Mouse (Mus musculus) ES-E14 (cell line): ENCODE data around the gene Nos2. TPM values are rescaled to one million over a fixed set of nuclear protein-coding genes. Genes with fewer than 3 reads are reported as not detected.

Source experiments
- DNase-seq: peaks from one replicate; pipeline ENCODE4 v3.0.0-alpha.2; 2013; ENCODE audit warnings: low read depth, low spot score
- H3K27ac ChIP-seq: 2 replicates; pipeline ENCODE4 v1.5.1; 2012; ENCODE audit warnings: low read depth, mild to moderate bottlenecking, low read length, moderate library complexity, mixed read lengths; ENCODE audit not compliant: poor library complexity, insufficient read depth, severe bottlenecking
- H3K36me3 ChIP-seq: 2 replicates; pipeline ENCODE4 v1.6.1; 2012; ENCODE audit warnings: mild to moderate bottlenecking, low read length, moderate library complexity, mixed read lengths; ENCODE audit not compliant: control insufficient read depth, poor library complexity, insufficient read depth, severe bottlenecking
- H3K4me1 ChIP-seq, 2 experiments: fragments of 150-350 bp in 1 of 2; sonication (generic) in 1 of 2; 2 replicates each; pipeline ENCODE4 v1.6.1; 2012; ENCODE audit warnings: low read length in 2 of 2, mild to moderate bottlenecking in 1 of 2, mixed read lengths in 1 of 2; ENCODE audit not compliant: control insufficient read depth in 2 of 2, insufficient read depth in 2 of 2, poor library complexity in 1 of 2
- H3K4me3 ChIP-seq, 2 experiments: fragments of 150-350 bp in 1 of 2; sonication (generic) in 1 of 2; 2 replicates each; pipeline ENCODE4 v1.5.1; 2012; ENCODE audit warnings: low read length in 2 of 2, low read depth in 1 of 2, mild to moderate bottlenecking in 1 of 2, mixed read lengths in 1 of 2; ENCODE audit not compliant: insufficient read depth in 1 of 2, poor library complexity in 1 of 2, severe bottlenecking in 1 of 2
- H3K9ac ChIP-seq: 2 replicates; pipeline ENCODE4 v1.6.1; 2012; ENCODE audit warnings: low read depth, mild to moderate bottlenecking, low read length, mixed read lengths; ENCODE audit not compliant: poor library complexity, insufficient read depth, severe bottlenecking
- H3K9me3 ChIP-seq: fragments of 150-350 bp; sonication (generic); 2 replicates; pipeline ENCODE4 v1.6.1; 2012; ENCODE audit warnings: low read depth, mild to moderate bottlenecking, low read length; ENCODE audit not compliant: control insufficient read depth, insufficient read depth
- CHD2 ChIP-seq: IDR thresholded peaks from 2 replicates; pipeline ENCODE4 v1.6.1; 2014; ENCODE audit warnings: mild to moderate bottlenecking, low read depth, low read length, inconsistent platforms
- HCFC1 ChIP-seq: IDR thresholded peaks from 2 replicates; pipeline ENCODE4 v1.6.1; 2012; ENCODE audit warnings: low read length, inconsistent platforms, borderline replicate concordance; ENCODE audit not compliant: insufficient read depth
- MAFK ChIP-seq: IDR thresholded peaks from 2 replicates; pipeline ENCODE4 v1.6.1; 2014; ENCODE audit warnings: mild to moderate bottlenecking, low read depth, low read length, inconsistent platforms; ENCODE audit not compliant: insufficient read depth
- ZC3H11A ChIP-seq: IDR thresholded peaks from 2 replicates; pipeline ENCODE4 v1.6.1; 2012; ENCODE audit warnings: low read depth, mild to moderate bottlenecking, inconsistent platforms, low read length, borderline replicate concordance
- ZNF384 ChIP-seq: IDR thresholded peaks from 2 replicates; pipeline ENCODE4 v1.6.1; 2012; ENCODE audit warnings: low read depth, low read length, inconsistent platforms
- in situ Hi-C, 2 experiments: fragments of 600-800 bp; cut with MboI; formaldehyde crosslinking; loops; one replicate each; pipeline ENCODE4 v1.15.1; 2025; ENCODE audit warnings: low sequenced_read_pairs in 2 of 2, inconsistent platforms in 1 of 2; ENCODE audit not compliant: unreplicated experiment in 2 of 2
- total RNA-seq: library from RNA; depleted of rRNA; stranded (reverse); fragments of 300-350 nt; gene quantifications from 2 replicates; pipeline ENCODE4 v1.2.3, GENCODE M21; 2012

Gene Nos2
- total RNA-seq, 1 experiment, result 0.22 TPM

- no peak for TF ChIP-seq HCFC1
- no peak for TF ChIP-seq MAFK
- no peak for TF ChIP-seq ZNF384
- no peak for TF ChIP-seq CHD2
- no peak for TF ChIP-seq ZC3H11A
- peaks cover 4 to 8% of the 10 kb centered on the region in 2 experiments; a peak in 2 of 4 replicates for H3K4me1 ChIP-seq
- no peak overlapping the region for H3K9ac ChIP-seq
- no peak overlapping the region for H3K27ac ChIP-seq
- H3K9me3 ChIP-seq, result no peaks in the 10 kb centered on the region
- H3K4me3 ChIP-seq, result no peak overlapping the region
- no peak for DNase-seq
- H3K36me3 ChIP-seq, result no peaks in the 10 kb centered on the region
- in situ Hi-C loops, result no loop called here
Observed at GRCm38 (mm10) chr11:78982513-78983291, 62.1 kb downstream of the Nos2 start.

- Histone ChIP-seq H3K27ac (no peak overlapping the region), H3K9me3 (no peaks in the 10 kb centered on the region), H3K4me1 (peaks cover 0 to 3% of the 10 kb centered on the region in 2 experiments; a peak in 1 of 4 replicates), H3K9ac (no peak overlapping the region), H3K4me3 (no peak overlapping the region), H3K36me3 (no peaks in the 10 kb centered on the region)
- TF ChIP-seq HCFC1 (no peak), ZC3H11A (no peak), MAFK (no peak), ZNF384 (no peak)
- no peak for DNase-seq
- in situ Hi-C loops, result no loop called here
Observed at GRCm38 (mm10) chr11:78983539-78983938, 63.0 kb downstream of the Nos2 start.

- in situ Hi-C loops, result no loop called here
- no peak for TF ChIP-seq ZNF384
- no peak for TF ChIP-seq HCFC1
- TF ChIP-seq ZC3H11A, result no peak
- TF ChIP-seq CHD2, result no peak
- no peak for TF ChIP-seq MAFK
- H3K4me1 ChIP-seq, result peaks cover 0 to 2% of the 10 kb centered on the region in 2 experiments; a peak in 1 of 4 replicates
- no peaks in the 10 kb centered on the region for H3K36me3 ChIP-seq
- H3K27ac ChIP-seq, result no peak within 1 kb of the TSS
- no peak for DNase-seq
- H3K4me3 ChIP-seq, result no peak within 1 kb of the TSS
- H3K9ac ChIP-seq, result no peak within 1 kb of the TSS
- no peaks in the 10 kb centered on the region; the same call in 1 of the 2 replicates for H3K9me3 ChIP-seq
Observed at GRCm38 (mm10) chr11:78984483-78985177, 64.0 kb downstream of the Nos2 start, which contains the start of gene Lgals9. Lgals9 (minus strand) TSS chr11:78984946.

- H3K4me1 ChIP-seq, result peaks cover 0 to under 1% of the 10 kb centered on the region in 2 experiments; a peak in 1 of 4 replicates
- DNase-seq, result no peak
- H3K27ac ChIP-seq, result no peak overlapping the region
- TF ChIP-seq ZNF384 (no peak), MAFK (no peak), ZC3H11A (no peak), CHD2 (no peak), HCFC1 (no peak)
- no peak overlapping the region for H3K9ac ChIP-seq
- in situ Hi-C loops, result no loop called here
- no peaks in the 10 kb centered on the region for H3K36me3 ChIP-seq
- peaks cover 2% of the 10 kb centered on the region; the same call in 1 of the 2 replicates for H3K9me3 ChIP-seq
- H3K4me3 ChIP-seq, result no peak overlapping the region
Observed at GRCm38 (mm10) chr11:78985505-78985904, 64.9 kb downstream of the Nos2 start.
